Mouse (Mus musculus): ENCODE data around the gene Gramd1c. TPM values are rescaled to one million over a fixed set of nuclear protein-coding genes. Genes with fewer than 3 reads are reported as not detected.

The Gramd1c gene
- polyA plus RNA-seq, 1 experiment from 2014 or later, result 2.5 TPM

DNA sequence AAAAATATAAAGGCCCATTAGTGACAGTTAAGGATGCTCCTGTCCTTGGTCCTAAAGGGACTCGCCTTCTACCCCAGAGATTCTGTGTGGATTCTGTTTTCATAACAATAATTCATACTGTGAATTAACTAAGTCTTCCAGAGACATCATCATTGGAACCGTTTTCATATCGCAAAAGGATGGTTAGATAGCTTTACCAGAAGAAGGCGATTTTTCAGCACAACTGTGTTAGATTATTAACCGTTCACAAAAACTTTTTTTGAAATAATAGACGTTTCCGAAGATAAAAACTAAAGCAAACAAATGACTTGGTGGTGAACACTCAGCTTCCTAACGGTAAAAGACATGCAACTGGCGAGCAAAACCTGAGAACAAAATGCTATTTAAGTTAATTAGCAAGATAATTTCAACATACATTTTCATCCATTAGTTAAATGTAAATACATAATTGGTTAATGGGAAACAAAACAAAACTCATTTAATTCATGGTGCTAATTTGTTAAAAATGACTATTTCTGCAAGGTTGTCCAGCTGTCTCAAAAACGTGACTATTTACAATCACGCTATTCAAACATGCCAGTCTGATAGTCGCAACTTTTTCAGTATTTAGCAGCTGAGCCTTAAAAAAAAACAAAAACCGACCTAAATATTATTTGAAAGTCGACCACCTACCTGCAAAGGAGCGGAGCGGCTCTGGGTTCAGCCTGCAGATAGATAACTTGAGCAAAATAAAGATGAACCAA is 47.6 kb downstream of the Gramd1c start:
- no peaks in the 10 kb centered on the region for H3K4me1 ChIP-seq (replicated peaks)
- DNase-seq (ENCODE audit: low spot score), result no peak
- no peaks in the 10 kb centered on the region for H3K9me3 ChIP-seq
- H3K27me3 ChIP-seq (ENCODE audit: insufficient read depth, poor library complexity, severe bottlenecking), result no peaks in the 10 kb centered on the region
- H3K4me3 ChIP-seq, result 0 out of 2 replicates have a peak overlapping the region, but pooled peaks have one; percentile 18
- WGBS, result 71% methylated on average over 16 of the region's 16 CpGs
- no peaks in the 10 kb centered on the region for H3K36me3 ChIP-seq
- H3K27ac ChIP-seq, result no peak overlapping the region

DNA sequence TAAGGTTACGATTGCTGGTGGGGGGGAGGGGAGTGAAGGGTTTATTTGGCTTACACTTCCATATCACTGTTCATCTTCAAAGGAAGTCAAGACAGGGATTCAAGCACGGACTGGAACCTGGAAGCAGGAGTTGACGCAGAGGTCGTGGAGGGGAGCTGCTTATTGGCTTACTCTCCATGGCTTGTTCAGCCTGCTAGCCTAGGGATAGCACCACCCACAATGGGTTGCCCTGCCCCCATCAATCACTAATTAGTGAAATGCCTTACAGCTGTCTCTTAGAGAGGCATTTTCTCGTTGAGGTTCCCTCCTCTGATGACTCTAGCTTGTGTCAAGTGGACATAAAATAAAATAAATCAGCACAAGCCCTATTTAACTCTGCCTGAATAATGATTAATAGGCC is 52.1 kb downstream of the Gramd1c start:
- WGBS, result 74% methylated on average over 5 of the region's 5 CpGs
- no peak overlapping the region for H3K27ac ChIP-seq
- H3K4me3 ChIP-seq, result no peak overlapping the region
- DNase-seq (ENCODE audit: low spot score), result no peak
- H3K9me3 ChIP-seq, result no peaks in the 10 kb centered on the region
- H3K27me3 ChIP-seq (ENCODE audit: insufficient read depth, poor library complexity, severe bottlenecking), result no peaks in the 10 kb centered on the region
- no peaks in the 10 kb centered on the region for H3K36me3 ChIP-seq
- no peaks in the 10 kb centered on the region for H3K4me1 ChIP-seq (replicated peaks)

DNA sequence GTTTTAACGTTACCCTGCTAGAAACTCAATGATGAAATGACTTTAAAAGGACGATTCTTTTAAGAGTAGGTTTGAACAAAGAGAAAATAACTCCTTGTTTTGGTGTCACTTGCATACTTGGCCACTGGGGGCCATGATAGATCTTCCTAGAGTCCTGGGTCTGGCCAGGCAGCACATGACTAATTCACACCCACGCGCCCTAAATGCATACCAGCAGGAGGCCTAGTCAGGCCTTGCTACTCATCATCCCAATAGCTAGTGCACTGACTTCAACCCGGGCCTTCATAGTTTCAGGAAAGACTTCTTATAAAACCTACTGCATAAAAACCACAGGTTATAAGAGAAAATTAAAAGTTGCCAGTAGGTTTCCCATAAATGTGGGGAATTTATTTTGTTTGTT is 61.1 kb downstream of the Gramd1c start:
- Histone ChIP-seq H3K27ac (no peak overlapping the region), H3K9me3 (no peaks in the 10 kb centered on the region), H3K4me3 (no peak overlapping the region), H3K27me3 (ENCODE audit: insufficient read depth, poor library complexity, severe bottlenecking) (no peaks in the 10 kb centered on the region), H3K4me1 (replicated peaks) (no peaks in the 10 kb centered on the region), H3K36me3 (no peaks in the 10 kb centered on the region)
- DNase-seq (ENCODE audit: low spot score), result no peak
- 66% methylated on average over 5 of the region's 5 CpGs for WGBS

DNA sequence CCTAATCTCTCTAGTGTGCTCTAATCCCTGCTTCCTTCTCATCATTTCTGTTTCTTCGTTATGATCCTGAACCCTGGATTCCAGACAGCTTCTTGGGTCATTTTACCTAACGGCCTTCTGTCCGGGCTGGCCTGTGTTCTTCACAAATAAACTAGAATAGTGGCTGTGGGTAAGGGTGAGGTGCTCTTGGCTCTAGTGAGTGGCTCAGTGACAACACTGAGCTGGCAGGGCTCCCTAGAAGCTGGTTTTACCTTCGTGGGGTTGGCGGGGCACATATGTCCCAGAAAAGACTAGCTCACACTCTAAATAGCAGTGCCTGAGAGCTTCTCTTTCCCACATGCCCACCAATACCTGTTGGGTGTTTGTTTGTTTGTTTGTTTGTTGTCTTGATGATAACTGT is 63.6 kb downstream of the Gramd1c start:
- 86% methylated on average over 5 of the region's 5 CpGs for WGBS
- H3K9me3 ChIP-seq, result no peaks in the 10 kb centered on the region
- no peaks in the 10 kb centered on the region for H3K27me3 ChIP-seq (ENCODE audit: insufficient read depth, poor library complexity, severe bottlenecking)
- no peak overlapping the region for H3K4me3 ChIP-seq
- H3K36me3 ChIP-seq, result no peaks in the 10 kb centered on the region
- no peaks in the 10 kb centered on the region for H3K4me1 ChIP-seq (replicated peaks)
- DNase-seq (ENCODE audit: low spot score), result no peak
- H3K27ac ChIP-seq, result no peak overlapping the region

DNA sequence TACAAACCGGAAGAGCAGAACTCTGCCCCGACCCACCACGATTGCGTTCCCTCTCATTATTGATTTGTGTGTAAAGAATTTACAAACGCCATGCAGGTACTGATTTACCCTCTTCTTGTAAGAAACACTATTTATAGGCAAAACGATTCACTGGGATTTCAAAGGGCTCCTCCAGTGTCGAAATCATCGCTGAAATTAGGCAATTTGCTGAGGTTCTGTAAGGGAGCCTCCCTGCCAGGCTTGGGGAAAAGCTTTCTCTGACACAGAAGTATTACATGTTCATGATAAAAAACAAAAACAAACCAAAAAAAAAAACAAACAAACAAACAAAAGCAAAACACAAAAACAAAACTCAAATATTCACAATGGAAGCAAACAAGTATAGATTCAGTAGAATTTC is 64.0 kb downstream of the Gramd1c start:
- H3K9me3 ChIP-seq, result no peaks in the 10 kb centered on the region
- no peak for DNase-seq (ENCODE audit: low spot score)
- H3K4me1 ChIP-seq (replicated peaks), result no peaks in the 10 kb centered on the region
- no peak overlapping the region for H3K4me3 ChIP-seq
- no peaks in the 10 kb centered on the region for H3K36me3 ChIP-seq
- no peak overlapping the region for H3K27ac ChIP-seq
- H3K27me3 ChIP-seq (ENCODE audit: insufficient read depth, poor library complexity, severe bottlenecking), result no peaks in the 10 kb centered on the region
- 84% methylated on average over 8 of the region's 8 CpGs for WGBS

DNA sequence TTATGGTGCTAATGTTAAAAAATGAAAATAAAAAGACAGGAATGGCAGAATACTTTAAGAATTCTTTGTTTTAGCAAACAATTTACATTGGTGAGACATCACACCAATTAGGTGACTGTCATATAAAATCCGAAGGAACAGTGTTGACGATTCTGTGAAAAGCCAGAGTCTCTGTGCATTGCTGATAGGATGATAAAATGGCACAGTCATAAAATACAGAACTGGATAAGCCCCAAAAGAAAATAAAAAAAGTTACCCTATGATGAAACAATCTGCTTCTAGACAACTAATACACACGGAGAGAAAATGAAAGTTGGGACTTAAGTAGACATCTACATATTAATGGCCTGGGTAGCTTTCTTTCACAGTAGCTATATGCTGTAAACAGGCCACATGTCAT is 68.5 kb downstream of the Gramd1c start:
- H3K4me1 ChIP-seq (replicated peaks), result no peaks in the 10 kb centered on the region
- H3K9me3 ChIP-seq, result no peaks in the 10 kb centered on the region
- no peaks in the 10 kb centered on the region for H3K27me3 ChIP-seq (ENCODE audit: insufficient read depth, poor library complexity, severe bottlenecking)
- H3K36me3 ChIP-seq, result no peaks in the 10 kb centered on the region
- no peak for DNase-seq (ENCODE audit: low spot score)
- 86% methylated on average over 3 of the region's 3 CpGs for WGBS
- no peak overlapping the region for H3K4me3 ChIP-seq
- no peak overlapping the region for H3K27ac ChIP-seq

DNA sequence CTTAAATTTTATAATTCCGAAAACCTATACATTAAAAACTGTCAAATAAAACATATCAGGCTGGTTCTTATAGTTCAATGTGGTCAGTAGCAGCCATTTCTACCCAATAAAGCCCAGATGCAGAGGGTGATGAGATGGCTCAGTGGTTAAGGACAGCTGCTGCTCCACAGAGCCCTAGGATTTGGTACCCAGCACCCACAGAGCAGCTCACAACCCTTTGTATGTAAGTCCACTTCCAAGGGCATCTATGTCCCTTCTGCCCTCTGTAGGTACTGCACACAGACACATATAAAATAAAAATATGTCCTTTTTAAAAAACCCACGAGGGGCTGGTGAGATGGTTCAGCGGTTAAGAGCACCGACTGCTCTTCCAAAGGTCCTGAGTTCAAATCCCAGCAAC is 76.8 kb downstream of the Gramd1c start:
- Histone ChIP-seq H3K9me3 (no peaks in the 10 kb centered on the region), H3K36me3 (no peaks in the 10 kb centered on the region), H3K4me3 (no peak overlapping the region), H3K4me1 (replicated peaks) (0 out of 2 replicates have a peak, but pooled peaks cover 3% of the 10 kb centered on the region), H3K27me3 (ENCODE audit: insufficient read depth, poor library complexity, severe bottlenecking) (peaks cover 4% of the 10 kb centered on the region), H3K27ac (no peak overlapping the region)
- DNase-seq (ENCODE audit: low spot score), result no peak
- WGBS, result 93% methylated on average over 4 of the region's 4 CpGs

DNA sequence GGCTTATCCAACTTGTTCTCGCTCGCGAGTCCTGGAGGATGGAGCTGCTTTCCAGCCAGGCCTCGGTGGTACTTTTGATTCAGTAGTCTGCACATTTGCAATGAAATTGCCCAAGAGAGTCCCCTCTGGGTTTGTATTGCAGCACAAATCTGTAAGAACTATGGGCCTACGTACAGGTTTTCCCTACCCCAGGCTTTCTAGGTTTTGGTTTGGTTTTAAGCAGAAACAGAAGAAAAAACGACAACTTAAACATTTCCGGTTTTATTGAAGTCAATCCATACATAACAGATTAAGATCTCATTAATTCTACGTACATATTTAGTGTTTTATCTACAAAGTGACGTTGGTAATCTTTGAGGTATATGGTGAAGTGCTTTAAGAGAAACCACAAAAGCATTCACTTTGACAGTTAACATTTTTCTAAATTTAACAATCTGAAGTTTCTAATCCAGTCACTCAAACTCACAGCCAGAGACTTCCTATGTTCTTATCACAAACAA is 83.0 kb downstream of the Gramd1c start:
- Histone ChIP-seq H3K27ac (no peak overlapping the region; the same call in 1 of the 2 replicates), H3K27me3 (ENCODE audit: insufficient read depth, poor library complexity, severe bottlenecking) (peaks cover 48% of the 10 kb centered on the region), H3K9me3 (no peaks in the 10 kb centered on the region), H3K4me3 (peak overlapping the region; percentile 77), H3K4me1 (replicated peaks) (peaks cover 15% of the 10 kb centered on the region), H3K36me3 (no peaks in the 10 kb centered on the region)
- DNase-seq (ENCODE audit: low spot score), result no peak
- 33% methylated on average over 9 of the region's 9 CpGs for WGBS

DNA sequence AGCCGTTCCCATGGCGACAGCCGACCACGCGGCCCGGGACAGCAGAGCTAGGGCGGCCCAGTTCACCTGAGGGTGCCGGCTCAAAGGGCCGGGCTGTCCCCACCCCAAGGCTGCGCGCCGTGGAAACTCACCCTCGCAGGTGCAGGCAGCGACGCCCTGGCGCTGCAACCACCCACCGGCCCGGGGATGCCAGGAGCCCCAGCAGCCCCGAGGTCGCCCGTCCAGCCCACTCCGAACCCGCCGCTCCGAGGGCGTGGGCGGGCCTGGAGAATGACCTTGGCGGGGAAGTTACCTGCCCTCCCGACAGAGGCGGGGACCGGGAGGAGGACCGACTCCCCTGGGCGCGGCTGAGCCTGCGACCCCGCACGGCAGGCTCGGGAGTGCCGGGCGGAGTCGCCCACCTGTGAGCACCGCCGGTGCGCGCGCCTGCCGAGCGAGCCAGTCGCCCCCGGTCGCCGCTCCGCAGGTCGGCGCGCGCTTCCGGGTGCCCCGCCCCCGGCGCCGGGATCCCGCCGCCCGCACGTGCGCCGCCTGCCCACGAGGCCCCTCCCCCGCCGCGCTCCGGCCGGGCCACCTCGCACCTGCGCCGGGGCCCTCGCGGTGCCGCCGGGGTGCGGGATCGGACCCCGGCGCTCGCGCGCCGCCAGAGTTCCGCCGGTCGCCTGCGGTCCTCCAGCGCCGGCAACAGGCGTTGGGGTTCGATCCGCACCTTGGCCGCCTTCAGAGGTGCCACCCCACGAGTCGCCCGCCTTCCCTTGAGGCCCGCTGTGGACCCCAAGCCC is 83.6 kb downstream of the Gramd1c start, which contains the start of gene Zdhhc23:
Gene Zdhhc23, minus strand, starts transcription at position 464 of the 782 bp plus-strand sequence.
- H3K4me3 ChIP-seq, result peak within 1 kb of the TSS; percentile 77
- WGBS, result under 1% methylated on average over 103 of the region's 103 CpGs
- H3K36me3 ChIP-seq, result no peaks in the 10 kb centered on the region
- no peaks in the 10 kb centered on the region for H3K9me3 ChIP-seq
- peak; percentile 56 for DNase-seq (ENCODE audit: low spot score)
- H3K27ac ChIP-seq, result peak within 1 kb of the TSS; percentile 73
- H3K27me3 ChIP-seq (ENCODE audit: insufficient read depth, poor library complexity, severe bottlenecking), result peaks cover 48% of the 10 kb centered on the region
- peaks cover 15% of the 10 kb centered on the region for H3K4me1 ChIP-seq (replicated peaks)

DNA sequence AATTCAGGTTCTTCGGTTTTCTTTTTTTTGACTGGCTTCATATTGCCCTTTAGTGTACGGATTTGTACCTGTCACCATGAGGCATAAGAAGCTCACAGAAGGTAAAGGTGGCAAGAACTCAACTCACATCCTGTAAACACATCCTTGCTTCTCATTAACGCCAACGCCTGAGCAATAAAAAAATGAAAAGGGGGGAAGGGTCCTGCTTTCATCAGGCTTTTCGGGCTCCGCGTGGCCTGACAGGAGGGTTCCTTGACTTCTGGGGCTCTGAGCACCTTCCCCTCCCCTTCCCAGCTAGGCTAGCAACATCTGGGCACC is 84.2 kb downstream of the Gramd1c start:
- 21% methylated on average over 7 of the region's 7 CpGs for WGBS
- Histone ChIP-seq H3K36me3 (no peaks in the 10 kb centered on the region), H3K9me3 (no peaks in the 10 kb centered on the region), H3K27me3 (ENCODE audit: insufficient read depth, poor library complexity, severe bottlenecking) (peaks cover 48% of the 10 kb centered on the region), H3K4me3 (peak overlapping the region; percentile 77), H3K27ac (0 out of 2 replicates have a peak overlapping the region, but pooled peaks have one; percentile 73), H3K4me1 (replicated peaks) (peaks cover 15% of the 10 kb centered on the region)
- DNase-seq (ENCODE audit: low spot score), result no peak

DNA sequence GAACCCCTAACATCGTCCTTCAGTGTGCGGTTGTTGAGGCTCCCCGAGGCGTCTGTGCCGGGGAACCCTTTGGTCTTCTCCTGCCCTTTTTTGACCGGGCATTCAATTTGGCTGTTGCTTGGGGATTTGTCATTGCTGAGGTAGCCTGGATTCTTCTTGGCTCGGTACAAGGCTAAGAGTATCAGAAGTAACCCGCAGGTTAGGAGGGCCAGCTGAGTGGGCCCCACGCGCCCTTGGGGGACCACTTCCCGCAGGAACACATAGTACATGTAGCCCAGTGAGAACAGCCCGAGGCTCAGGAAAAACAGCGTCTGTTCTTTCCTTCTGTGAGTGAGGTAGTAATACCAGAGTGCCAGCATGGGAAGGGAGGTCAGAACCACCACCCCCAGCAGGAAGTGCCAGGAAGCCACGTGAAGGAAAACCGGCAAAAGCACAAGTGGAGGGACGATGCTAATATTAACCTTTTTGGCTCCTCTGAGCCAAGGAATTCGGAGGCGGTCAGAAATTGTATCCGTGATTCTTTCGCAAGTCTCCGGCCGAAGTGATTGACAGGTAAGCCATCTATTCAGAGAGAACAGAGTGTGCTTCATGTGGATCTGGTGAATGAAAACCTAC is 89.4 kb downstream of the Gramd1c start:
- Histone ChIP-seq H3K9me3 (no peaks in the 10 kb centered on the region), H3K36me3 (0 out of 2 replicates have a peak, but pooled peaks cover 3% of the 10 kb centered on the region), H3K4me3 (no peak overlapping the region), H3K27me3 (ENCODE audit: insufficient read depth, poor library complexity, severe bottlenecking) (peaks cover 18% of the 10 kb centered on the region), H3K27ac (no peak overlapping the region), H3K4me1 (replicated peaks) (no peaks in the 10 kb centered on the region; the same call in 1 of the 2 replicates)
- DNase-seq (ENCODE audit: low spot score), result no peak
- WGBS, result 76% methylated on average over 22 of the region's 22 CpGs

DNA sequence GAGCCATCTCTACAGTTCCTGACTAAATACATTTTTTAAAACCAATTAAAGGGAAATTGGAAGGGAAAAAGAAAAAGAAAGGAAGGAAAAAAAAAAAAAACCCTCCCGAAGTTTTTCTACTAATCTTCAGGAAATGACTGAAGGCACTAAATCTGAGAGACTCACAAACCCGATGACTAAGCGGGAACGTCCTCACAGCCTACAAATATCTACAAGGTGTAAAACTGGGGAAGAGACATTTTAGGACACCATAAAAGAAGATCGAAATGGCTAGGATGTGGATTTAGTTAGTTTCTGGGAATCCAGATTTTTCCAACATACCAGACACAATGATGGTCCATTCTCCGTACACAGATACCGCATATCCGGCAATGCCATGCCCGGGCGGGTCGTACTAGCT is 90.0 kb downstream of the Gramd1c start:
- Histone ChIP-seq H3K9me3 (no peaks in the 10 kb centered on the region), H3K4me1 (replicated peaks) (no peaks in the 10 kb centered on the region; the same call in 1 of the 2 replicates), H3K4me3 (no peak overlapping the region), H3K27me3 (ENCODE audit: insufficient read depth, poor library complexity, severe bottlenecking) (peaks cover 12% of the 10 kb centered on the region), H3K27ac (no peak overlapping the region), H3K36me3 (0 out of 2 replicates have a peak, but pooled peaks cover 4% of the 10 kb centered on the region)
- DNase-seq (ENCODE audit: low spot score), result no peak
- WGBS, result 95% methylated on average over 11 of the region's 11 CpGs

All from hindbrain, embryonic 10.5 days (tissue).